Mouse (Mus musculus) frontal cortex, adult 2 months (tissue): ENCODE results near the gene Zmym3. TPM values are rescaled to one million over a fixed set of nuclear protein-coding genes. Genes with fewer than 3 reads are reported as not detected.

ENCODE experiments used
- DNase-seq, 2 experiments: peaks; one replicate each; pipeline ENCODE4 v3.0.0; 2022; ENCODE audit warnings: low spot score in 1 of 2; ENCODE audit errors: extremely low spot score in 1 of 2
- polyA plus RNA-seq: library from polyadenylated mRNA; depleted of rRNA; stranded (reverse); fragments of >200 nt; gene quantifications from 2 replicates; pipeline ENCODE4 v1.2.3, GENCODE M21; 2012; rRNA removed

Gene Zmym3
- 182 and 236 TPM in 2 replicates for polyA plus RNA-seq

DNA sequence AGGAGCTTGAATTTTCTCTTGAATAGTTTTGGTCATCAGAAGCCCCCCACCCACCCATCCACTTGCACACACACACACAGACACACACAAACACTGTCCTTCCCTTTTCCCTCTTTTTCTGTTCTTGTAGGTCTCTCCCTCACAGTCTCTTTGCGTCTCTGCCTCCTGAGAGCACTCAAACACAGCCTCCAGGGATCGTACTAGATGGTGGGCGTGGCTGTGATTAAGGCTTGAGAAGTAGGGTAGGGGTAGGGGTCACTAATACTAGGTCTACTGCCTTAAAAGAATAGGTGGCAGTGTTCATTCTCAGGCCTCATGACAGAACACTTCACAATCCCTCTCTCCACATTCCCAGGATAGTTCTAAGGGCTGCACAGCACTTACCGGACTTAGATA, at the start of gene Zmym3:
Gene Zmym3 (minus strand): TSS at position 150 of the 396 bp plus-strand sequence.
- DNase-seq = no peak

DNA sequence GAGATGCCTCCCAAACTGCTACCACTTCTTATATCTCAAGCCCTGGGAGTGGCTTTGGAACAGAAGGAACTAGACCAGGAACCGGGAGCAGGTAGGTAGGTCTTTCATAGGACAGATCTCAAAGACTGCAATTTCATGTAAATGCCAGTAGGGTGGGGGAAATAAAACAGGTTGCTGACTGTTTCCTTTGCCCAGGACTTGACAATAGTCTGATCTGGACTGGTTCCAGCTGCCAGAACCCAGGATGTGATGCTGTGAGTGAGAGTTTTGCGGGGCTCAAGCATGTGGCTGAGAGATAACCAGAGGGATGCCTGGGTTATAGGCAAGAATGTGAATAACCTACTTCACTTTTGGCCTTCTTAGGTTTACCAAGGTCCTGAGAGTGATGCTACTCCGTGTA, 30.9 kb upstream of the Zmym3 start:
- DNase-seq = no peak

DNA sequence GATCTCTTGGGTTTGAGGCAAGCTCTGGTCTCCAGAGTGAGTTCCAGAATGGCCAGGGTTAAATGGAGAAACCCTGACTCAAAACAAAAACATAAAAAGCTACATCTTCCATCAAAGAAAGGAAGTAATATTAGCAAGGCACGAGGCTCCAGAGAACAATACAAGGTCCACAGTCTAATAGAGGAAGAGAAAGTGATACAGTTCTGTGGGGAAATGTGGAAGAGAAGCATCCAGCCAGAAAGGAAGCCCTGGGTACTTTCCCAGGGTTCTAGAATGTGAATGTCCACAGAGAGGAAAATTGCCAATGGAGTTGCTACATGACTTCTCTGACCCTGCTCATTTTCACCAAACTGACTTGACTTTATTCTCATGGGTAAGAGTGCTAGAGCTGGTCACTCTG, 30.5 kb upstream of the Zmym3 start:
- DNase-seq = no peak

DNA sequence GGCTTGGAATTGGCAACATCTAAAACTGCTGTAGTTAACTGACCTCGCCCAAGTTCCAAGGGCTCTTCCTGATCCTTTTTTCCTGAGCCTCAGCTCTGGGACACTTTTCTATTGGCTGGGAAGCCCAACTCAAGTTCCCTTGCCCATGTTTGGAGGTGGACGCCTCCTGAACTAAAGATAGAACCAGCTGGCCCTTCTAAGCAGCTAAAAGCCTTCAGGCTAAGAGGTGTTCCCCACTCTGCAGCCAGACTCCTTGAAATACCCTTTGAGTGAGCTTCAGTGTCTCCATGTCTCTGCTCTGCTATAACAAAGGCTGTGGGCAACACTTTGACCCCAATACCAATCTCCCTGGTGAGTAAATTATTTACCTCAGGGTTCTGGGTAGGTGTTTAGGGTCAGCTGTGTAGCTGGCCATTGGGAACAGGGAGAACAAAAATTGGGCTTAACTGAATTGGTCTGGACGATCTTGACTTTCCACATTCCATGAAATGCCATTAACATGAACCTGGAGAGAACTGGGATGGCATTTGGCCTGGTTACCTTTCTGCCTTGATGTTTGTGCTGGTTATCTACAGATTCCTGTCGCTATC, 28.3 kb upstream of the Zmym3 start, which contains the start of gene Itgb1bp2:
Gene Itgb1bp2 (plus strand): TSS at position 203 of the 590 bp plus-strand sequence.
- no peak for DNase-seq

DNA sequence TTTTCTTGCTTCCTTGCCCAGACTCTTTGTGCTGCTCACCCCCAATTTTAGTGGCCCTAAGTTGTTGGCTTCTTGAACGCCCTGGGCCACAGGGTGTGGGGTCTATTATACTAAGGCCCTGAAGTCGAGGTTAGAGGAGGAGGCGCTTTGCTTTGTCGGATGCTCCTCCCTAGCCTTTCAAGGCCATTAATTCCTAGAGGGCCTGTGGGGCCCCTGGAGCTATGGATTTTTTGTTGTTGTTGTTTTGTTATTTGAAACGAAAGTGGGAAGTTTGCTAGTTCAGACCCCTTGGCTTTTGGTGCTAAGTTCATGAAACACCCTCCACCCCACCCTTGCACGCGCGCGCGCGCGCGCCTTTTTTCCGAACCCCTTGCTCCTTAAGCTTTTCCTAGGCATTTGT, 9.3 kb upstream of the Zmym3 start:
- no peak for DNase-seq

DNA sequence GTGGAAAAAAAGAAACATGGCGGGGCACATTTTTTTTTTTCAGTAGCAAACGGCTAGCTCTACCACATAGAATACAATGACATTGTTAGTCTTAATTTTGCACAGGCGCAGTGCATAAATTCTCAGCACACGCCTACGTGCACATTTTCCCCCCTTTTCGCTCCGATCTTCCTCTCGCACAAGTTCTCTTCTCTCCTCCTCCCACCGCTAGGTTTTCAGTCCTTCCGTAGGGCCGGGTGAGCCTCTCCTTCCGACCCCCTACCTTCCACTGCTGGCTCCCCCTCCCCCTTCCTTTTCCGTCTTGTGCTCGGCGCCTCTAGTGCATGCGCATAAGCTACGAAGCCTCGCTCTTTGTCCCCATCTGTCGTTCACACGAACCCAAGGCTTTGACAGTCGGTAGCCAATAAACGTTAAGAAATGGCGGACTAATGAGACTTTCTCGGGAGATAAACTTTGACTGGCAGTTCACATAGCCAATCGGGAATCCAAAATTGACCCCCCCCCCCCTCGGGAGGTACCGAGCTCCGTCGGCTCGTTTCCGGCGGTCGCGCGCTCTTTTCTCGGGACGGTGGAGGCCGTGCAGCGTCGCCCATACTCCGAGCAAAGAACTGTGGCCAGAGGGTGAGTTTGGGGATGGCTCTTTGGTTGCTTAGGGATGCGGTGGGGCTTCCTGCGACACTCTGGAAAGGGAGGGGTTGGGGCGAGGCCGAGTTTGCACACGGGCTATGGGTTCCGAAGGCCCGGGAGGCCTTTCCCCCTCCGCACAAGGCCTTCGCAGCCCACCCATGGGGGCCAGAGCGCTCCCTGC, 8.7 kb upstream of the Zmym3 start, which contains the start of gene Nono:
Gene Nono (plus strand): TSS at position 177 of the 808 bp plus-strand sequence.
- DNase-seq = peak; percentile 87 to 88

DNA sequence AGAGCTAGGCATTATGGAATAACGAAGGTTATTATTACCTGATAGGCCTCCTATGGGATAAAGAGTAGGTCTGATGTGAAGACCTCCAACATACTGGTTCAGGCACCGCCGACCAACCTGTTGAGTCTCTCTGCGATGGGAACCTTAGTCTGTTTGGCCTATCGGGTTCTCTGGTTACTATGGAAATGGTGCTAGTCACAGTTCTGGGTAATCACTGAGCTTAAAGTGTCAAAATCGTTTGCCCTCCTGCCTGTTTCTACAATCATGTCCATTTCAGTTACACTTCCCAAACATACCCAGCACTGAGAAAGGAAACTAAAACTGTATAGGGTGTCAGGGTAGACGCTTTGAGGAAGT, 8.1 kb upstream of the Zmym3 start:
- peak in 1 of 2 experiments; percentile 14 for DNase-seq

DNA sequence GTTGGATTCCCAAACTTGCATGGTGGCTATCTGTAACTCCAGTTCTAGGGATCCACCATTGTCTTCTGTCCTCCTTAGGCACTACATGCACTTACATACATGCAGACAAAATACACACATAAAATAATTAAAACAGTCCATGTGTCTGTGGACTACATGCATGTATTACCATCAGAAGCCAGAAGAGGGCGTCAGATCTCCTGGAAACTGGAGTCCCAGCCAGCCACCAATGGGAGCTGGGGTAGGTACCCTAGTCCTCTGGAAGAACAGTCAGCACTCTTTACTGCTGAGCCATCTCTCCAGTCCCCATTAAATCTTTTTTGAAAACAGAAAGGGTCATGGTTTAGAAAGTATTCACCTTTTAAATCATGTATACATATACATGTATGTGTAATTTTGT, 7.1 kb upstream of the Zmym3 start:
- DNase-seq = no peak

DNA sequence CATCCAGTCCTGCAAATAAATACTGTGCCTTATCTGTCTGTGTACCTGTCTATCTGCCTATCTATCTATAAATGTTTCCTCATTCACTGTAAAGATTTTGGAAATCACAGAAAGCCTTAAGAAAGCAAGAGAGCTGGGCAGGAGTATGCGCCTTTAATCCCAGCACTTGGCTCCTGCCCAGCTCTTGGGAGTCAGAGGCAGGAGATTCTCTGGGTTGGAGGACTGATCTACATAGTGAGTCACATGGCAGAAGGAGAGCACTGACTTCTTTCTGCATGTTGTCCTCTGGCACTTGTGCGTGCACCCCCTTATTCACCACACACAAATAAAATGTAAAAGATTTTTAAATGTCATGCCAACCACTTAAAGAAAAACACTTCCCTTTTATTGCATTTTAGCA, 2.8 kb upstream of the Zmym3 start:
- no peak for DNase-seq

DNA sequence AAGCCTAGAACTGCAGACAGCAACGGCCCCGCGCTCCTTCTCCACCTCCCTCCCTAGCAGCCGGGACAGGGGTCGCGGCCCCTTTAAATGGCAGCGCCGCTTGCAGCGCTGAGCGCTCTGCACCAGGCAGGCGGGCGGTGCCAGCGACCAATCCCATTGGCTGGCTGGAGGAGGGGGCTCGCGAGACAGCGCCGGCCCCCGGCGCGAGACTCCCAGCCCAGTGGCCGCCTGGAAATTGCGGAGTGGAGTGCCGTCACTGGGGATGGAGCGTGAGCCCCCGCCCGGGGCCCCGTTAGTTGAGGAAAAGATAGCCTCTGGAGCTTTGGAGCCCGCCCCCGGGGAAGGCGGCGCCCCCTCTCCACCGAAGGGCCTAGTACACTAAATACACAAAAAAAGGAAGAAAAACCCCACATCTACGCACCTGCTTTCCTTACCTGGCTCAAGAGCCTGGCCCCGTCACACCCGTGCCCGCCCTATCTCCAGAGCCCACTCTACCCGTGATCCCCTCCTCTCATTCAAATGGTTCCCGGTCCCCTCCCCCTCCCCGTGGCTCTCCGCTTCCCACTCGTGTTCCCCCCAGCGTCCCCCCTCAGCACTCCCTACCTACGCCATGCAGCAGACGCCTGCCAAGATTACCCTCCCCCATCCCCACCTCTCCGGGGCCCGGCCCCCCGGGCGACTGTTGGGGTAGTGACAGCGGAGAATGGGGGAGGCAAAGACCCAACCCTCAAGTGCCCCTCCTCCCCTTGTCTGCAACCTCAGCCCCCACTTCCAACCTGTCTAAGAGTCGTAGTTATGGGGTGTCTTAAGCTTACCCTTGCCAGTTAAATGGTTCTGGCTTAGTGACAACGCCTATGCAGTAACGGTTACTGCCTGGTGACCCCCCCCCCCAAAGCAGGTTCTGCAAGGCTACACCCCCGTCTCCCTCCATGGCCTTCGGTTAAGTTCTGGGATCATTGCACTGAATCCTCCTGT, 637 bp downstream of the Zmym3 start:
- peak; percentile 63 to 86 for DNase-seq

DNA sequence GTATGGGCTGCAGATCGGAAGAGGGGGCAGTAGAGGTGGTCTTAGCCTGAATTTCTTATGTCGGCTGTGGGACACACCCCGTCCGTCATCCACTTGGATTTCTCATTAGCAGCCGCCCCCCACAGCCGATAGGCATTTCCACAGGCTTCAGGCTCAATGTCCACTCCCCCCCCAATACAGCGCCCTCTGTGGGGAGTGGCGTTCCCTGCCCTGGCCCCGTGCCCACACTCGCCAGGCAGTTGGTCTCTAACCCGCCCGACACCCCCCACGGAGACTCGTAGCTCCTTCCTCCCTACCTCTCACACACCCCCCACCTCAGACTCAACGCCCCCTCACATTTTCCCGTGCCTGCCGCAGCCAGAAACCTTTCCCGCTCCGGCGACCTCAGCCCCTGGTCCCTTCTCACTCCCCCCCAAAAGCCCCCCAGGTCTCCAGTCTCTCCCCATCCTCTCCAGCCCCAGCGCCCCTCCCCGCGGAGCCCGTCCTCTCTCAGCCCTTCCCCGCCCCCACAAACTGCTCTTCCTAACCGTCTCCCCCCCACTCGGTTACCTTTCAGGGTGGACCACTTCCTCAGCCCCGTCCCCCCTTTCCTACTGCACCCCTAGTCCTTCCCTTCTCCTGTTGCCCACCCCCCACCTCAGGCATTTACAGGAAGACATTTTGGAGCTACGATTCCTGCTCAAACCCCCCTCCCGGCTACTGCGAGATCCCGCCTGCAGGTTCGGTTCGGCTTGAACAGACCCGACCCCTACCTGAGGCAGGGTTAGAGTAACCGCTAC, 1.5 kb downstream of the Zmym3 start:
- DNase-seq = peak; percentile 15 to 46

DNA sequence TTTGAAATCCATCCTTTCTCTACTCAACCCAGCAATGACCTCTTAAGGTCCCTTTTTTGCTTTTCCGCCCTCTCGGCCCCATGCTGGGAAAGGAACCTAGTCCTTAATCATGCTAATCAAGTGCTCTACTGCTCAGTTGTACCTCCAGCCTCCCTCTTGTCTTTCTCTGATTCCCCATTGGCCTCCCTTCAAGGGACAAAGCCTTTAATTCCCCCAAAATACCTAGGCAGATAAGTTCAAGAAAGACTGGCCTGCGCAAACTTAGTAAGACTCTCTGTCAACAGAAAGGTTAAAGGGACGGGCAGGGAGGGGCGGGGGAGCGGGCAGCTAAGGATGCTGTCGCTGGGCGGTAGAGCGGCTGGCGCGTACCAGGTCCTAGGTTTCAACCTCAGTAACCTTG, 24.2 kb downstream of the Zmym3 start:
- no peak for DNase-seq

DNA sequence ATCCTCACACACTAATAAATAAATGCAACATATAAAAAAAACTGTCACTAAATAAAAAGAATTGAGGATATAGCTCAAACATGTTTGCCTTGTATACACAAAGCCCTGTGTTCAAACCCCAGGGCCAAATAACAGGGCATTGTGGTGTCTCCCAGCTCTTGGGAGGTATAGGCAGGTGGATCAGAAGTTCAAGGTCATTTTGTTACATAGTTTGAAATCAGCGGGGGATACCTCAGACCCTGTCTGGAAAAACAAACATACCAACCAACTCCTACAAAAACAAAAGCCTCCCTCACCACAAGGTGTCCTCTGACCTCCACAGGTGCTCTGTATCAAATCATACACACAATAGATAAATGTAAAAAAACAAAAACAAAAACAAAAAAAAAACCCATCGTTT, 26.3 kb downstream of the Zmym3 start:
- DNase-seq = no peak

DNA sequence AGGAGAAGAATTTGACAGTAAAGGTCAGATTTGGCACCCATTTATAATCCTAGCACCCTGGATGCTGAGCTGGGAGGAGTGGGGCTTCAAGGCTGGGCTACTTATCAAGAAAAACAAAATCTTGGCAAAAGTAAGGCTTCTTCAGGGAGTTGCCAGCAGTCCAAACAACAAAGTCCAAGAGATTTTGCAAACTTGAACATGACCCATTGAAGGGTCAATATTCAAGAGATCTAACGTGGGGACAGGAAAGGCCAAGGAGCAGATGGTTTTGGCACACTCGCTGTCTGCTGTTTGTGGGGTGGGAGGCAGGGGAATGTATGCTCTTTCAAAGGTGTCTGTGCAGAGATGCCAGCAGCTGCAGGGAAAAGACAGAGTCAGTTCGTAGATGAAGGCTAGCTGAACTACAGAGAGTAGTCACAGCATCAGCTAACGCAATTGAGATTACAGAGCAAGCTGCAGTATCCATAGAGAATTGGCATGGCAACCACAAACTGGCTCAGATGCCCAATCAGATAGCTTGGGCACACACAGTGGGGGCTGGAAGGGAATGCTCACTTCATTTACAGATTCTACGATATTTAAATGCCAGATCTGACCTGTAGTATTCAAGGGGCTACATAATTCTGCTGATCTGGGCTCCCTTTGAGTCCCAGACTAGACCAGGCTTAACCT, 31.6 kb downstream of the Zmym3 start:
- peak in 1 of 2 experiments; percentile 16 for DNase-seq

DNA sequence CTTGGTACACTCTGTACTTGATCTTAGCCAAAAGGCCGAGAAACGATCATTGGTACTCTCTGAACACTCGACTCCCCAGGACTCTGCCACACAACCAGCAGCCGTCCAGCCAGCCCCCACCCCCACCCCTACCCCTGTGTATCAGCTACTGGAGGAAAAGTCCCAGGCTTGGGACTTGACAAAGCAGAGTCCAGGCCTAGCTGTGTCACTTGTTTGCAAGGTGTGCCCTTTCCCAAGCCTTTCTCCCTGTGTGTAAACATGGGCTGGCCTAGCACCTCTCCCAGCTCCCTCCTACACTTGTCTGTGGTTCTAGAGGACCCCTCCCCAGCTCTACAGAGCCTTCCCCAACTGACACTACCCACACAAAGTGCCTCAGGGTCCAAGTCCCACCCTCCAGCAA, 34.4 kb downstream of the Zmym3 start:
- DNase-seq = no peak

DNA sequence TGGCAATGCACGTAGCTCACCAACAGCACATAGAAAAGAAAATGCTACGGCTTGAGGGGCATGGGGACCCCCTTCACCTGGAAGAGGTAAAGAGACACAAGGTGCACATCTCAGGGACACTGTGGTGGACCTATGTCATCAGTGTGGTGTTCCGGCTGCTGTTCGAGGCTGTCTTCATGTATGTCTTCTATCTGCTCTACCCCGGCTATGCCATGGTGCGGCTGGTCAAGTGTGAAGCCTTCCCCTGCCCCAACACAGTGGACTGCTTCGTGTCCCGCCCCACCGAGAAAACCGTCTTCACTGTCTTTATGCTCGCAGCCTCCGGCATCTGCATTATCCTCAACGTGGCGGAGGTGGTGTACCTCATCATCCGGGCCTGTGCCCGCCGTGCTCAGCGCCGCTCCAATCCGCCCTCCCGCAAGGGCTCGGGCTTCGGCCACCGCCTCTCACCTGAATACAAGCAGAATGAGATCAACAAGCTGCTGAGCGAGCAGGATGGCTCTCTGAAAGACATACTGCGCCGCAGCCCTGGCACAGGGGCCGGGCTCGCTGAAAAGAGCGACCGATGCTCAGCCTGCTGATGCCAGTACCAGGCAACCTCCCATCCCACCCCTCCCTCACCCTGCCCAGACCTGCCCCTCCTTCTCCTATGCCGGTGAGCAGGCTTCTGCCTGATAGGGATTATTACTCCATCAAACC, 36.1 kb downstream of the Zmym3 start:
- peak in 1 of 2 experiments; percentile 25 for DNase-seq

DNA sequence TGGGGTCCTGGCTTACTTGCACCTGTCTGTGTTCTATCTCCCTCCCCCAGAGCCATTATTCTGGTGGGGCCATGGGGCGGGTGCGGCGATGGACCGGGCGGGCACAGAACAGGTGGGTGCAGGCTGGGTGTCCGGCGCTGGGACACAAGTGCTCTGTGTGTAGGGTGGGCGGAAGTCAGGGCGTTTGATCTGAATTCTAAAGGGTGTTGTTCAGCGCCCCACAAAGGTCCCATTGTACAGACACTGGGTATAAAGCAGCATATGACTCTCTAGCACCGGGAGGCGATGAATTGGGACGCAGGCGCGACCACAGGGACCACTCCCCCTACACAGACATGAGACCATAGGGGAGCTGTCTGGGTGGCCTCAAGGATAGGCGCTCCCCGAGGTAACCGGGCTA, 37.2 kb downstream of the Zmym3 start:
- no peak for DNase-seq

DNA sequence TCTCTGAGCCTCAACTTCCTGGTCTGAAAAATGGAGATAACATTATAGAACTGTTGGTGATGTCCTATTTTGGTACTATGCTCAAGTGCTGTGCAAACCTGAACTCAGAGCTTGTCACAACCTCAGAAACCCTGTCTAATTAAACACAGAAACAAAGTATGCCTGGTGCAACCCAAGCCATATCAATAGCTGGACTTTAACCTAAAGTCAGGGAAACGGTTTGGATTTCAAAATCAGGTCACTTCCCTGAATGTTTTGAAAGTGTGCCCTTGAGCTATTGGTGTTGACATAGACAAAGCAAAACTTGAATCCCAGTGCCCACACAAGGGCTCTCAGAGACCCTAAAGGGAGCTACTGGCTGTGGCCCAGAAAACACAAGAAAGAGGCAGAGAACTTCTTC, 40.9 kb downstream of the Zmym3 start:
- DNase-seq = no peak

DNA sequence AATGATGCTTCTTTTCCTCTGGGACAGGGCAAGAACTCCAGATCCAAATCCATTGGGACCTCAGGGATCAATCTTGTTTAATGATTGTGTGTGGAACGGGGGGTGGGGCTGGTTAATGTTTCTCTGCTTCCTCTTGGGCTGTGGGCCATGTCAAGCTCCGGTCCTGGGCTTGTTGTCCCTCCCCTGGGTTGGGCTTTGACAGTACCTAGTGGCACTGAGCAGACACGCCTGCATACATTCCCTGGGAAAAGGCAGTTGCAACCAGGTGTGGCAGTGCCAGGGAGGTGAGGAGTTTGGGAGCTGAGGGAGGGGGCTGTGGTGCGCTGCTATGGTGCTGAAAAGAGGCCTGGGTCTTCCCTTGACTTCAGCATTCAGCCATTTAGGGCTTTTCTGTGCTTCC, 43.6 kb downstream of the Zmym3 start:
- no peak for DNase-seq
